Mouse (Mus musculus): ENCODE measurements around the gene Clcnka. TPM values are rescaled to one million over a fixed set of nuclear protein-coding genes. Genes with fewer than 3 reads are reported as not detected.

Clcnka gene
- not detected in 2 replicates for polyA plus RNA-seq (2011; ENCODE audit: insufficient read depth, insufficient read length, low read depth, missing spikeins)

DNA sequence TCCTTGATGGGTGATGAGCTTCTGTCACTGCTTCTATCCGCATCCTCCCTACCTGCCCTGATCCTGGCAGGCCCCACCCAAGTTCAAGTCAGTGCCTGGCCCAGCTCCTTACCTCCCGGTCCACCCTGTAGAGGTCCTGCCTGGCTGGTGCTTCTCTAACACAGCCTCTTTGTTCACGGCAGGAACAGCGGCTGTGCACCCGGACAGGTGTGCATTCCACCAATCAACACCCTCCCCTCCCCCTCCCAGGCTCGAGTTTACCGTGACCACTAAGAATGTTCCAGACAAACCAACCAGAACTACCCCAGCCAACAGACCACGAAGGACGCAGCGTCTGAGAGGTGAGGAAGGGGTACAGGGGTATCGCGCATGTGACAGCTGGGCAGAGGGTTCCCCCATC lies at the start of gene Clcnka:
Clcnka (minus strand) TSS at position 180 of the 400 bp plus-strand sequence.
- H3K27me3 ChIP-seq (ENCODE audit: control insufficient read depth, insufficient read depth, low read length, poor library complexity, severe bottlenecking): no peaks in the 10 kb centered on the region
- no peak within 1 kb of the TSS for H3K9ac ChIP-seq (ENCODE audit: low read depth, poor library complexity, severe bottlenecking)
- no peaks in the 10 kb centered on the region for H3K9me3 ChIP-seq (replicated peaks; ENCODE audit: control insufficient read depth, insufficient read depth, low read length, poor library complexity, severe bottlenecking)
- H3K4me1 ChIP-seq (ENCODE audit: control insufficient read depth, insufficient read depth, low read length): peaks cover 3% of the 10 kb centered on the region
- no peak for TF ChIP-seq EP300 (IDR thresholded peaks at IDR 0.05; ENCODE audit: insufficient read depth, low read depth, low read length)
- no peak within 1 kb of the TSS for H3K4me3 ChIP-seq (ENCODE audit: low read depth, low read length)
- no peaks in the 10 kb centered on the region for H3K36me3 ChIP-seq (ENCODE audit: control insufficient read depth, insufficient read depth, low read length, poor library complexity, severe bottlenecking)
- no peak within 1 kb of the TSS for H3K27ac ChIP-seq (ENCODE audit: insufficient read depth, low read length)

DNA sequence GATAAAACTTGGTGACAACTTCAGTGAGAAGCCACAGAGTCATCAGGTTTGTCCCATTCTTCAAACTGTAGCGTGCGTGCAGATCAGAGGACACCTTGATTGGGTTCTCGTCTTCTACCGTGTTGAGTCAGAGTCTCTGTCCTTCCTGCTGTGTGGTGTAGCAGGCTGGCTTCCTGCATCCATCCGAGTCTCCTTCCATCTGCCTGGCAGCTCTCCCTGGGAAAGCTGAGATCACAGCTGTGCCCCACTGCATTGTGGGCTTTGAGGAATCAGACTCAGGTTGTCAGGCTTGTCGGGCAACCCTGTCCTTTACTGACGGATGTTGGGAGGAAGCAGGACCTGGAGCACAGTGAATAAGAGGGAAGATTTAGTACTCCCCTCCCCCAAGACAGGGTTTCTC lies 47.7 kb upstream of the Clcnka start:
- Histone ChIP-seq H3K27ac (ENCODE audit: insufficient read depth, low read length) (no peak overlapping the region), H3K4me3 (ENCODE audit: low read depth, low read length) (no peak overlapping the region), H3K9ac (ENCODE audit: low read depth, poor library complexity, severe bottlenecking) (no peak overlapping the region), H3K9me3 (replicated peaks; ENCODE audit: control insufficient read depth, insufficient read depth, low read length, poor library complexity, severe bottlenecking) (no peaks in the 10 kb centered on the region), H3K27me3 (ENCODE audit: control insufficient read depth, insufficient read depth, low read length, poor library complexity, severe bottlenecking) (no peaks in the 10 kb centered on the region), H3K36me3 (ENCODE audit: control insufficient read depth, insufficient read depth, low read length, poor library complexity, severe bottlenecking) (no peaks in the 10 kb centered on the region), H3K4me1 (ENCODE audit: control insufficient read depth, insufficient read depth, low read length) (peaks cover 4% of the 10 kb centered on the region)
- TF ChIP-seq POLR2A (IDR thresholded peaks at IDR 0.05; ENCODE audit: insufficient read depth, low read length) (no peak), CTCF (IDR thresholded peaks at IDR 0.05; ENCODE audit: low read depth, low read length) (no peak), EP300 (IDR thresholded peaks at IDR 0.05; ENCODE audit: insufficient read depth, low read depth, low read length) (no peak)

DNA sequence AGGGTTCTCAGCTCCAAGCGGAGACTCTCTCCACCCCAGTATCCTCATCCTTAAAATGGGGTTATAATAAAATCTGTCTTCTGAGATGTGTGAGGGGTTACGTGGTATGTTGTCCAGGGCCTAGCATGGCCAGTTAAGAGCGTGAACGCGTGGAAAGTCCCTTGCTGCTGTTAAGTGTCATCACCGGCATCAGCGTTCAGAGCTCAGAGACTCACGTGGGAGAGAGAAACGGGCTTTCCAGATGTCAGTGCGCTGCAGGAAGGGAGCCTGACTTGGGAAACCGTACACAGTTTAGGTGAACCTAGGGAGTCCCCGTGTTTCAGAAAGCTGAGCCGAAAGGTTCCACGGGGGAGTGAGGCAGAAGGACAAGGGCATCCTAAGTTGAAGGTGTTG lies 46.8 kb upstream of the Clcnka start:
- peak overlapping the region; percentile 86 for H3K9ac ChIP-seq (ENCODE audit: low read depth, poor library complexity, severe bottlenecking)
- no peaks in the 10 kb centered on the region for H3K36me3 ChIP-seq (ENCODE audit: control insufficient read depth, insufficient read depth, low read length, poor library complexity, severe bottlenecking)
- peak overlapping the region; percentile 94 for H3K4me3 ChIP-seq (ENCODE audit: low read depth, low read length)
- H3K4me1 ChIP-seq (ENCODE audit: control insufficient read depth, insufficient read depth, low read length): peaks cover 4% of the 10 kb centered on the region
- H3K27ac ChIP-seq (ENCODE audit: insufficient read depth, low read length): no peak overlapping the region
- no peaks in the 10 kb centered on the region for H3K27me3 ChIP-seq (ENCODE audit: control insufficient read depth, insufficient read depth, low read length, poor library complexity, severe bottlenecking)
- no peak for TF ChIP-seq EP300 (IDR thresholded peaks at IDR 0.05; ENCODE audit: insufficient read depth, low read depth, low read length)
- no peak for TF ChIP-seq POLR2A (IDR thresholded peaks at IDR 0.05; ENCODE audit: insufficient read depth, low read length)
- no peak for TF ChIP-seq CTCF (IDR thresholded peaks at IDR 0.05; ENCODE audit: low read depth, low read length)
- no peaks in the 10 kb centered on the region for H3K9me3 ChIP-seq (replicated peaks; ENCODE audit: control insufficient read depth, insufficient read depth, low read length, poor library complexity, severe bottlenecking)

DNA sequence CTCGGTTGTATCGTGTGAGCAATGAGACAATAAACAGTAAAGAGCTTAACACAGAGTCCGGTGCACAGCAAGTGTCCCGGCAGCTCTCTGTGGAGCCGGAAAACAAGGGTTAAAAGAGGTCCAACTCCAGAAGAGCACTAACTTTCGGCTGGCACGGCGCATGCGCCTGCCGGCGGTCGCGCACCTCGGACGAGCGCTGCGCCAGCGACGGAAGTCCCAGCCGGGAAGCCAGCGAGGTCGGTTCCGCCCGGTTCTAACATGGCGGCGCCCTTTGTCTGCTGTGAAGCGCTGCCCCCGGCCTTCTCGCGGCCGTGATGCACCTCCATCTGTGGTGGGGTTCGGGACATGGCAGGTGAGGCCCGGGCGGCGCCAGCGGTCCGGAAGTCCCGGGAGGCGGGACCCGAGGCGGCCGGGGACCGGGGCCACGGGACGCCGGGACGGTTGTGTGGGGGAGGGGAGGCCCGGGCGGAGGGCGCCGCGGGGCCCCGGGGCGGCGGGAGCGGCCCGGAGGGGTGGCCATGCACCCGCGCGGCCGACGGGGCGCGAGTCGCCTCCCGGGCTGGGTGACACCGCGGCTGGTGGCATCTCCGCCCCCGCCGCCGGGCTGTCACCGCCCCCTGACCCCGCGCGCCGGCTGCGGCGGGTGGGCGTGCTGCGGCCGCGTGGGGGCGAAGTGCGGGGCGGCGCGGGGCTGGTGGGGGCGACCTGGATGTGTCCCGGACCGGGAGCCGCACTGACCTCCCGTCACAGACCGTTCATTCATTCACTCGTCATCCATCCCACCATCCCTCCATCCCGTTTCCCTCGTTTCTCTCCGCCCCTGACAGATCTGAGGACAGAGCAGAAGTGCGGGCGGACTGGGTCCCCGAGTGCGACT lies 46.2 kb upstream of the Clcnka start, which contains the start of gene Zbtb17:
Zbtb17 (plus strand) TSS at position 204 of the 877 bp plus-strand sequence.
- Histone ChIP-seq H3K4me1 (ENCODE audit: control insufficient read depth, insufficient read depth, low read length) (peaks cover 7% of the 10 kb centered on the region), H3K27me3 (ENCODE audit: control insufficient read depth, insufficient read depth, low read length, poor library complexity, severe bottlenecking) (no peaks in the 10 kb centered on the region), H3K4me3 (ENCODE audit: low read depth, low read length) (peak within 1 kb of the TSS; percentile 94), H3K9me3 (replicated peaks; ENCODE audit: control insufficient read depth, insufficient read depth, low read length, poor library complexity, severe bottlenecking) (no peaks in the 10 kb centered on the region), H3K9ac (ENCODE audit: low read depth, poor library complexity, severe bottlenecking) (peak within 1 kb of the TSS; percentile 86), H3K36me3 (ENCODE audit: control insufficient read depth, insufficient read depth, low read length, poor library complexity, severe bottlenecking) (no peaks in the 10 kb centered on the region), H3K27ac (ENCODE audit: insufficient read depth, low read length) (no peak within 1 kb of the TSS)
- TF ChIP-seq POLR2A (IDR thresholded peaks at IDR 0.05; ENCODE audit: insufficient read depth, low read length) (no peak), CTCF (IDR thresholded peaks at IDR 0.05; ENCODE audit: low read depth, low read length) (no peak), EP300 (IDR thresholded peaks at IDR 0.05; ENCODE audit: insufficient read depth, low read depth, low read length) (no peak)

DNA sequence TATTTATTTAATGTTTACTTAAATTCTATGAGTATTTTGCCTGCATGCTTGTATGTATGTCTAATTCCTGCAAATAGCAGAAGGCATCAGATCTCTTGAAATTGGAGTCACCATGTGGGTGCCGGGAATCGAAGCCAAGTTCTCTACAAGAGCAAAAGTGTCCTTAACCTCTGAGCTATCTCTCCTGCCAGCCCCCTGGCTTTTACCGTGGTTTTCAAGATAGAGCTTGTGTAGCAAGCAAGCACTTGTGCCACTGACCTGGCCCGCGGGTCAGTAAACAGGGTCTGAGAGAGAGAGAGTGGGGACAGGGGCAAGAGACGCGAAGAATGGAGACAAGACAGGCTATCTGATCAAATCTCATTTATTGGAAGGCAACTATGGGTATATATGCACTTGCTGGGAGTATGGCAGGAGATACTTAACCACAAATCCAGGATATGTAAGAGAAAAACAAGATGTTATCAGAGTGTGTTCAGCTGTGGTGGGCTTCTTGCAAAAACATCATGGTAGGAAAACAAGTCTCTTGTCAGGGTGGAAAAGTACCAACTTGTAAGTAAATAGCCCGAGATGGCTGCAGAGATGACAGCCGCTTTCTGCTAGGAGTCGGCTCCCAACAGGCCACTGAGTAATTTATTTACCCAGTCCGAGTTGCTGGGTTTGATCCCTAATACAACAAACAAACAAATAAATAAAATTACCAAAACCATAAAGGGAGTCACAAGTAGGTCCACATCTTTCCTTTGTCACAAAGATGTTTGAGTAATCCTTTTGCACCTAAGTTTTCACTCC lies 45.3 kb upstream of the Clcnka start:
- Histone ChIP-seq H3K9me3 (replicated peaks; ENCODE audit: control insufficient read depth, insufficient read depth, low read length, poor library complexity, severe bottlenecking) (no peaks in the 10 kb centered on the region), H3K36me3 (ENCODE audit: control insufficient read depth, insufficient read depth, low read length, poor library complexity, severe bottlenecking) (no peaks in the 10 kb centered on the region), H3K27ac (ENCODE audit: insufficient read depth, low read length) (no peak overlapping the region), H3K4me1 (ENCODE audit: control insufficient read depth, insufficient read depth, low read length) (peaks cover 10% of the 10 kb centered on the region), H3K4me3 (ENCODE audit: low read depth, low read length) (peak overlapping the region; percentile 94), H3K27me3 (ENCODE audit: control insufficient read depth, insufficient read depth, low read length, poor library complexity, severe bottlenecking) (no peaks in the 10 kb centered on the region), H3K9ac (ENCODE audit: low read depth, poor library complexity, severe bottlenecking) (peak overlapping the region; percentile 86; the same call in 1 of the 2 replicates)
- TF ChIP-seq POLR2A (IDR thresholded peaks at IDR 0.05; ENCODE audit: insufficient read depth, low read length): no peak
- no peak for TF ChIP-seq CTCF (IDR thresholded peaks at IDR 0.05; ENCODE audit: low read depth, low read length)
- no peak for TF ChIP-seq EP300 (IDR thresholded peaks at IDR 0.05; ENCODE audit: insufficient read depth, low read depth, low read length)

Measured in ES-Bruce4 (cell line).